Mouse (Mus musculus) ZHBTc4 (cell line): ENCODE measurements around the gene Corin.

Experiments
- DNase-seq: peaks from one replicate; pipeline ENCODE4 v3.0.0-alpha.2; 2011; ENCODE audit warnings: low read depth, low spot score

Gene Corin

GRCm38 (mm10) chr5:72503531-72504523 lies at the start of gene Corin:
Gene Corin, minus strand, starts transcription at chr5:72504473.
- DNase-seq, result peak; percentile 65

GRCm38 (mm10) chr5:72551209-72551608 lies 46.9 kb upstream of the Corin start:
- no peak for DNase-seq

GRCm38 (mm10) chr5:72528896-72529295 lies 24.6 kb upstream of the Corin start:
- no peak for DNase-seq

DNA sequence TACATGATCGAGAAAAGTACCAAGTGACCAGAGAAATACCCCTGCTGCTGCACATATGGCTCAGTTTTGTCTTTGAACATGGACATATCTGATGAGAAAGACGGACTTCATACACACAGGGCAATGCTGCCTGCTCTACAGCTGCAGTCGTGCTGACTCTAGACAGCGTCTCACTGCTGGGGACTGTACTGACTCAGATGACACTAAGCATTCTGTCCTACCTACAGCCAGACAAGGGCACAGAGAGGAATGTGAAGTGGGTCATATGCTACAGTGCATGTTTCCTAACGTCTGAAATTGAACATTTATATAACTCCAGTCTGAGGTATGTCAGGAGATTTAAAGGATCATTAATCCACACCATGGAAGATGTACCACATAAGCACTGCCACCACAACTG lies 9.5 kb upstream of the Corin start:
- no peak for DNase-seq

DNA sequence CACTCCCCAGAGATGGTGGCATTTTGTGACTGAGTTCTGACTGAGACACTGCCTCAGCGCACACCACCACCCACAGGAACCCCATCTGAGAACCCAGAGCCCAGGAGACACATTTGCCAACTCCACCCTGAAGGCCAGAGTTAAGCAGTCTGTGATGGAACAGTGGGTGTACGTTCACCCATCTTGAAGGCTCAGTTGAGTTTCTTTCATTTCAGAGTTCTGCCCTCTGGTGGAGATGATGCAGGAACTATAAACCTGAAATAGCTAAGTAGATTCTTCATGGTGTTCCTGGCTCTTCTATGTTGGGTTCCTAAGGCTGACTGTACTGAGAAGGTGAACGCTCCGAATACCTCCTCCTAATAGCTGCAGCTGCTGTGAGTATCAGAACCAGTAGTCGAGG lies 1.5 kb upstream of the Corin start:
- peak; percentile 50 for DNase-seq

DNA sequence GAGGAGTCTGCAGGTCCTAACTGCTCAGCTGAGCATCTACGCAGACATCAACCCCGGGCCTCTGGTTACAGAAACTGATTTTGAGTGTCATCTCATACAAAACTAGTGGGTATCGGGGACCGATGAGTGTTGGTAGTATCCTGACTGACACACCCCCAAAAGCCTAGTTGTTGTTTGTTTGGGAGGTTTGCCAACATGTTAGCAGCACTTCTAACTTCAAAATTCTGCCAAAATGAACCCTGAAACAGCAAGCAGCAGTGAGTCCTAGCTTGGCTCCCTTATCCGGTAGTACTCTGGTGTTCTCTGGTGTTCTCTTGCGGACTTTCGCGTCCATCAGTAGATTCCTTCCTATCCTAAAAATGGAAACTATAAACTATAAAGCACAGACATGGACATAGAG lies 1.5 kb downstream of the Corin start:
- no peak for DNase-seq

DNA sequence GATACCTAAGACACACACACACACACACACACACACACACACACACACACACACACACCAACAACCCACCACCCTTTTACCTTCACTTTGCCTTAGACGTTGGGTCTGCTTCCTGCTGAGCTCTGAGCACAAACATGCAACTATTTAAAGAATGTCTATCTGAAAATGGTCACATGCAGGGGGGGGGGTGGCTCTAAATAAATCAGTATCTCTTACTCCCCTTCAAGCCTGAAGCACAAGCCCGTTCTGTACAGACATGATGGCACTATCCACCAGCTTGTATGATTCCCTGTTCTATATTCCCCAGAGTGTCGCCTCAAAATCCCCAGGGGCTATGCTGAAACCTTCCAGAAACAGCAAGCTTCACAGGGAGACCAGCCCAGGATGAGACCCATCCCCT lies 2.5 kb downstream of the Corin start:
- DNase-seq, result peak; percentile 14

DNA sequence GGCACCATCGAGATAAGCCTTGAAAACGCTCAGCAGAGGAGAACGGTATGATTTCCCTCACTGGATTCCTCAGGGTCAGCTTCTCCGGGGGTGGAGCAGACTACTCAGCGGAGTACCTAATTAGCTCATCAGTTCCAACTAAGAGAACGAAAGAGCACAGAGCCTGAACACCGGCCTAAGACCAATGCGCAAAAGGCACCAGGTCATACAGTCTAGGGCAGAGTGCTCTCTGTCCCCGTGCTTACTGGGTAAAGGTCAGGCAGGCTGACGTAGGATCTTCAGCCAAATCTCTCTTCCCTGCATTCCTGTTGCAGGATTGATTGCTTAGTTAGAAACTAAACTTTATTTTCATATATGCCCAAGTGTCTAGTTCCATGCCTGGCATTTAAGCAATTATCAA lies 6.0 kb downstream of the Corin start:
- DNase-seq, result no peak

- no peak for DNase-seq
These were observed 7.5 kb downstream of the Corin start for GRCm38 (mm10) chr5:72496756-72497155.

DNA sequence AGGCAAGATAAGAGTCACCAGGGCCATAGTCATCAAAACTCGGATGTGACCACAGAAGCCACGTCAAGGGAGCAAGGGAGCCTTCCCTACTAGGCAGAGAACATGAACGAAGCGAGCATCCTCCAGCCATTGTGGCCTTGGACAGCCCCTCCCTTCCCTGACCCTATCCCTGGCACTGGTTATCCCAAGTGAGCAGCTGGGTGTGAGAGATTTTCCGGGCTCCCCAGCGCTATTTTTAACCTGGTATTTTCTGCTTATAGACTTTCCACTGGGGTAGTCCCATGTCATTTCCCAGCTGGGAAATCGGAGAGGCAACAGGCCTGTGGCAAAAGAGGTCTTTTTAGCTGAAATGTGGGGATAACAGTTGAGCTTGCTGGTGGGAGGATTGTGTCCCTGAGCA lies 10.4 kb downstream of the Corin start:
- DNase-seq, result no peak

GRCm38 (mm10) chr5:72491232-72491631 lies 13.0 kb downstream of the Corin start:
- no peak for DNase-seq

GRCm38 (mm10) chr5:72480456-72480855 lies 23.8 kb downstream of the Corin start:
- DNase-seq, result no peak

- DNase-seq, result no peak
These were observed 31.8 kb downstream of the Corin start for GRCm38 (mm10) chr5:72472317-72473009.

DNA sequence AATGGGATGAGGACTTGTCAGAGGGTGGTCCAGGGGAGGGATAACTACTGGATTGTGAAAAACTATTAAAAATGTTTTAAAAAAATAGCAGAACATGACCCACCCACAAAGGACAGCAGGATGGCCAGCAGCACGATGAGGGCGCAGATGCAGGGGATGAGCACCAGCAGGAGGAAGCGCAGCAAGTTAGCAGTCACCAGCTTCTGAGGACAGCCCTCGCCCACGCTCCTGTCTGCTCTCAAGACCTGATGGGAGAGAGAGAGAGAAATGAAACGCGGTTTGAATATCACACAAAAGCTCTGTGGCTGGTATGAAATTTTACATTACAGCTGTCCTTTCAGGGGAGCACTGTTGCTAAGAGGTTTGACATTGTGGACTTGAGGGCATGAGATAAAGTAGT lies 32.5 kb downstream of the Corin start:
- DNase-seq, result no peak

- peak; percentile 94 for DNase-seq
These were observed 39.3 kb downstream of the Corin start for GRCm38 (mm10) chr5:72464932-72465331.

DNA sequence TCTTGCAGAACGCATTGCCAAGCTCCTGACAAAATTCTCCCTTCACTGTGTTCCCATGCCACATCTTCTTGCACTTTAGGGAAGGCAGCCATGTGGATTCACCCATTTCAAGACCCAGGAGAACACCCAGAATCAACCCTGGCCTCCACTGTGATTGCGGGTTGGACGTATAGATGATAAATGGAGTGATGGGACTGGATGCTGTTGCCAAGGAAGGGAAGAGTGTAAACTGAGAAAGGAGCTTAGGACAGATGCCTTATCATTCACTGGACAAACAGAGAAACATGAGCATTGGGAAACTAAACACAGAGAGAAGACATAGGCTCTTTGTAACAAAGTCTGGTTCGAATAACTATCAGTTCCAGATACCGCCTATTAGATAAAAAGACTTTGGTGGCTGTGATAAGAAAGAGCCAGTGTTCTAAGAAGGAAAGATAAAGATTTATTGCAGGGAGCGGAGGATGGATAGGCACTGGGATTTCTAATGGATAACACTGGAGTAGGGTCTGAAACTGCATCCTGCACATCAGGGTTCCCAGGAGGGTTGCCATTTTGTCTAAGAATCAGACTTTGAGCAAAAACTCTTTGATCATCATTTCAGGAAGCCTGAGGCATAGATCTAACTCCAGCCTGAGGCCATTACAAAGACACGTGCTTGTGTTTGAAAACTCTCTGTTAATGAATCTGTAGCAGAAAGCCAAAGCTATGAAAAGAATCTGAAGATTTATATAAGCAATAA lies 44.7 kb downstream of the Corin start:
- no peak for DNase-seq

DNA sequence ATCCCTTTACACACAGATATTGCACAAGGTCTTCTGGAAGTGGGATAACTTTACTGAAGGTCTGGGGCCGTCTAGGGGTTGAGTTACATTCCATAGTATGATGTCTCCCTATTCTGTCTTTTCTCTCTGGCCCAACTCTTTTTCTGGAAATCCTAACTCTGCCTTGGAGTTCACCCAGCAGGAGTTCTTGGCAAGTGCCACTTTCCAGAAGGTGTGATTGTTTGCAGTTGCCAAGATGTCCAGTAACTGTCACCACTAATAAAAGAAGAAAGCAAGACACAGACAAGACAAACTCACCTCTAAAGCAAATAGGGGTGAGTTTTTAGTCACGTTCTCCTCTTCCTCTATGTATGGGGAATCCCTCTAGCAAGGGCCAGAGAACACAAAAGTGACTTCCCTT lies 50.6 kb downstream of the Corin start:
- DNase-seq, result no peak

- DNase-seq, result no peak
These were observed 51.1 kb downstream of the Corin start for GRCm38 (mm10) chr5:72453176-72453575.

DNA sequence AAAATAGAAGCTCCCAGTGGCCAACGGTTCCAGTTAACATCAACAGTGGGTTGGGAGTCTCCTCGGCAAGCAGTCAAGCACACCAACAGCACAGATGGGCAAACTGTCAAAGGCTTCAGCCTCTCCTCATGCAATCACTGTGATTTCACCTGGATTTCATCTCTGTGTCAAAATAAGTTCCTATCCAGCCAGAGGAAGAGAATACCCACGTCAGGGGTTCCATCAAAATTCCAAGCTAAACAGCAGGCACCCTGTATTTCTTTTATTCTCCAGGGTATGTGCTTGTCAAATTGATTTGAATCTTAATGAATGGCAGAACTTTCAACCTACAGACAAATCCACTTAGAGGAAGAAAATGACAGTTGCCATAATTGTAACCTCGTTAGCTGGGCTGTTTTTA lies 51.5 kb downstream of the Corin start:
- no peak for DNase-seq

DNA sequence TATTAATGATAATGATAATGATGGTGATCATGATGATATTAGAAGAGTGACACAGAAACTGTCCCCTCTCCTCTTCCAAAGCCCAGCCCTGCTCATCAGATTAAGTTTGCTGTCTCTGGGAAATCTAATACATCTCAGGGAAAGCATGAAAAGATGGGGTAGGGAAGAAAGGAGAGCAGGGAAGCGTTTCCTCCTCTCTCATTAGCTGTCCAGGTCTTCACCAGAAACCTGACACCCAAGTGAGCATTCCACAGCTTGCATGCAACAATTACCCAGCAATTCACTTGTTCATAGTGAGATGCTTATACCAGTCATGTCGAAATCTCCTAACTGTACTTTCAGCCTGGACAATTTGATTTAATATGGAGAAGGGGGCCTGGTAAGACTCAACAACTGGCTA lies 55.4 kb downstream of the Corin start:
- DNase-seq, result no peak

- no peak for DNase-seq
These were observed 58.2 kb downstream of the Corin start for GRCm38 (mm10) chr5:72446104-72446503.

- peak; percentile 73 for DNase-seq
These were observed 60.3 kb downstream of the Corin start for GRCm38 (mm10) chr5:72443946-72444345.
